Mouse (Mus musculus): Measurements from ENCODE around the gene Gramd1c.
A peak's percentile ranks its signal among the peaks of the same experiment; 100 is the strongest.

The Gramd1c gene

GRCm38 (mm10) chr16:43951591-43951990 is 111.6 kb downstream of the Gramd1c start:
- no peak for DNase-seq

GRCm38 (mm10) chr16:43945869-43946268 is 117.3 kb downstream of the Gramd1c start:
- DNase-seq, result no peak

GRCm38 (mm10) chr16:43945351-43945750 is 117.8 kb downstream of the Gramd1c start:
- no peak for DNase-seq

- no peak for DNase-seq
Observed at GRCm38 (mm10) chr16:43940846-43941245, 122.3 kb downstream of the Gramd1c start.

GRCm38 (mm10) chr16:43935892-43936291 is 127.3 kb downstream of the Gramd1c start:
- no peak for DNase-seq

- peak; percentile 11 for DNase-seq
Observed at GRCm38 (mm10) chr16:43935367-43935766, 127.8 kb downstream of the Gramd1c start.

GRCm38 (mm10) chr16:43934856-43935255 is 128.3 kb downstream of the Gramd1c start:
- no peak for DNase-seq

- DNase-seq, result no peak
Observed at GRCm38 (mm10) chr16:43933041-43933440, 130.1 kb downstream of the Gramd1c start.

GRCm38 (mm10) chr16:43932319-43932718 is 130.8 kb downstream of the Gramd1c start:
- DNase-seq, result no peak

- DNase-seq, result no peak
Observed at GRCm38 (mm10) chr16:43931502-43931901, 131.6 kb downstream of the Gramd1c start.

GRCm38 (mm10) chr16:43930577-43930976 is 132.6 kb downstream of the Gramd1c start:
- DNase-seq, result no peak
